Mouse (Mus musculus): ENCODE measurements at regions not wholly inside any gene's neighbourhood (a gene's known extent, or its start where the extent isn't known, plus 50 kb on each side); places are given as distances from the start of the nearest gene placed in this dataset.

DNA sequence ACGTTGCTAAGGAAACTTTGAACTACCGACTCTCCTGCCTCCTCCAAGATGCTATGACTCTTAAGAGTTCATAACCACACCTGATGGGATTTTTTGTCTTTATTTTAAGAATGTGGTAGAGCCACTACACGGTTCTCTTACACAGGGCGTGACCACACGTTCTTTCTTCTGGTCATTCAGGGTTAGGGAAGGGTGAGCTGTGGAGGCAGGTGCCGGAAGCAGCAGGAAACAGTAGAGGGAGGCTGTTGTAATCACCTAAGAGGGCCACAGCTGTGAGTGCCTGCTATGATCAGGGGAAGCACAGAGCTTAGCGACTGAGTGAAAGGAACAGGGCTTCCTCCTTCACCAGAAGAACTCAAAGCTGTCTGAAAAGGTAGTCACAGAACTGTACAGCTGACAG lies 50.6 kb upstream of the Larp1 start:
- TF ChIP-seq CTCF (IDR thresholded peaks at IDR 0.05; ENCODE audit: low read depth, low read length), result no peak
- no peak for TF ChIP-seq TAL1 (conservative IDR thresholded peaks at IDR 0.05; ENCODE audit: low read depth, low read length)
- TF ChIP-seq POLR2AphosphoS5 (IDR thresholded peaks at IDR 0.05; ENCODE audit: insufficient replicate concordance, low read depth, low read length), result no peak
